Mouse (Mus musculus): ENCODE data around the gene Gabarapl1.

GRCm38 (mm10) chr6:129530261-129530660, 2.7 kb upstream of the Gabarapl1 start:
- TF ChIP-seq CTCF (IDR thresholded peaks at IDR 0.05; ENCODE audit: control insufficient read depth, insufficient read depth, insufficient replicate concordance, low read depth, low read length) (no peak), POLR2A (IDR thresholded peaks at IDR 0.05; ENCODE audit: control insufficient read depth, low read depth, low read length) (no peak)

All from testis, adult 2 months (tissue).